Mouse (Mus musculus): Measurements from ENCODE around the gene Gsdma2.

- no peak for TF ChIP-seq CTCF (IDR thresholded peaks at IDR 0.05; ENCODE audit: insufficient read depth, low read depth, low read length)
- no peak for TF ChIP-seq POLR2A (IDR thresholded peaks at IDR 0.05; ENCODE audit: insufficient read depth, low read depth, low read length)
These were observed 20.7 kb upstream of the Gsdma2 start, which contains the start of the genes Gm12355 and Gsdma3 for GRCm38 (mm10) chr11:98625611-98626410.

Measured in olfactory bulb, adult 2 months (tissue).